Mouse (Mus musculus) B cell, adult 67 days (primary cell): ENCODE results near the gene Gm10409. TPM values are rescaled to one million over a fixed set of nuclear protein-coding genes. Genes with fewer than 3 reads are reported as not detected.

ENCODE experiments used
- total RNA-seq, 2 experiments: library from RNA; stranded (reverse); gene quantifications; 4 replicates each; pipeline ENCODE4 v1.2.4; 2023

The Gm10409 gene
- not detected for total RNA-seq

GRCm38 (mm10) chr14:3412314-3412713, at the start of gene Gm10409:
Gm10409 (plus strand) TSS chr14:3412614.

GRCm38 (mm10) chr14:3394793-3395192, 17.6 kb upstream of the Gm10409 start, which contains the start of gene Gm10413:
Gm10413 (plus strand) TSS chr14:3395093.

GRCm38 (mm10) chr14:3427803-3428202, 15.4 kb downstream of the Gm10409 start, which contains the start of gene Gm3005:
Gm3005 (plus strand) TSS chr14:3428103.

GRCm38 (mm10) chr14:3449079-3449478, 36.7 kb downstream of the Gm10409 start, which contains the start of gene Gm10408:
Gm10408 (plus strand) TSS chr14:3449379.

Other genes starting within 250 kb of the Gm10409 start
- gene Gm5795, start 224.4 kb upstream of the Gm10409 start, total RNA-seq: not detected
- not detected for gene D830030K20Rik, start 204.1 kb upstream of the Gm10409 start, total RNA-seq
- gene Gm2956, start 80.0 kb upstream of the Gm10409 start, total RNA-seq: not detected
- gene Gm10413, start 17.5 kb upstream of the Gm10409 start, total RNA-seq: not detected
- not detected for gene Gm3005, start 15.5 kb downstream of the Gm10409 start, total RNA-seq
- gene Gm10408, start 36.8 kb downstream of the Gm10409 start, total RNA-seq: not detected
- gene Gm3012, start 221.9 kb downstream of the Gm10409 start, total RNA-seq: not detected
- not detected for gene Gm3020, start 239.4 kb downstream of the Gm10409 start, total RNA-seq